Mouse (Mus musculus) testis, adult 2 months (tissue): ENCODE data around the gene Txk.

Experiments used
- CTCF ChIP-seq: fragments of 200-500 bp; IDR thresholded peaks from 2 replicates; pipeline ENCODE4 v1.5.1; 2012; ENCODE audit warnings: low read depth, mild to moderate bottlenecking, inconsistent platforms, low read length, moderate library complexity; ENCODE audit not compliant: control insufficient read depth, insufficient read depth, insufficient replicate concordance
- POLR2A ChIP-seq: fragments of 200-500 bp; IDR thresholded peaks from 2 replicates; pipeline ENCODE4 v1.6.1; 2012; ENCODE audit warnings: low read depth, mild to moderate bottlenecking, inconsistent platforms, low read length, moderate library complexity; ENCODE audit not compliant: control insufficient read depth

DNA sequence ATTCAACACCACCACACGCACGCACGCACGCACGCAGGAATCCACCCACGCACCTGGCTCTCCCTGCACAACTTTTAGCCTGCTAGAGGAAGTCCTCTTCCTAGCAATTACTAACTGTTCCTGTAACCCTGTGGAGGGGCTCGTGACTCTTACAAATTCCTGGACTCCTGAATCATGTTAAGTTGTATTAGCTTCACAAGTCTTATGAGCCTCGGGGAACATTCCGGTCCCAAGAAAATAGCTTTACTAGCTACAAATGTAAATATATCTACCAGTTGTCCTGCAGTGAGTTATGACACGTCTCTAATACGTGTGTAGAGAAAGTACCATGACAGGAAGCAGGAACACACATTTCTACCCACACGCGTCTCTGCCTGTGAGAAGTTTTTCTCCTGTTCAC, 43.1 kb downstream of the Txk start:
- TF ChIP-seq CTCF (no peak), POLR2A (no peak)
